Mouse (Mus musculus): ENCODE data around the gene Tmem87a.

GRCm38 (mm10) chr2:120424386-120424785 is 20.5 kb upstream of the Tmem87a start:
- TF ChIP-seq CTCF (IDR thresholded peaks at IDR 0.05; ENCODE audit: low read depth), result no peak
- TF ChIP-seq EP300 (IDR thresholded peaks at IDR 0.05; ENCODE audit: low read depth), result no peak
